Mouse (Mus musculus): ENCODE data around the gene Crb2. TPM values are rescaled to one million over a fixed set of nuclear protein-coding genes. Genes with fewer than 3 reads are reported as not detected.

Crb2 gene
- total and polyA plus RNA-seq, 3 experiments, result 0.48 to 0.81 (median 0.64) TPM

GRCm38 (mm10) chr2:37744773-37745395 is 31.2 kb upstream of the Crb2 start:
- TF ChIP-seq EP300 (IDR thresholded peaks at IDR 0.05; ENCODE audit: insufficient read depth, low read depth, low read length) (no peak), CTCF (IDR thresholded peaks at IDR 0.05) (no peak), POLR2A (IDR thresholded peaks at IDR 0.05; ENCODE audit: insufficient read depth, low read depth, low read length) (no peak)
- Histone ChIP-seq H3K4me1 (ENCODE audit: control insufficient read depth, insufficient read depth, low read length) (peaks cover 10% of the 10 kb centered on the region), H3K4me3 (no peak overlapping the region), H3K27me3 (ENCODE audit: control insufficient read depth, insufficient read depth, low read length) (no peaks in the 10 kb centered on the region), H3K79me2 (replicated peaks; ENCODE audit: control insufficient read depth, insufficient read depth, low read length) (no peaks in the 10 kb centered on the region), H3K9ac (ENCODE audit: low read depth, low read length) (no peak overlapping the region), H3K36me3 (ENCODE audit: control insufficient read depth, insufficient read depth, low read length) (no peaks in the 10 kb centered on the region), H3K27ac (no peak overlapping the region)
- DNase-seq, result no peak
- WGBS, result 92% methylated on average over 10 of the region's 10 CpGs
- intact Hi-C loops (cut with DNase I), result no loop called here

- Histone ChIP-seq H3K27ac (no peak overlapping the region), H3K36me3 (ENCODE audit: control insufficient read depth, insufficient read depth, low read length) (no peaks in the 10 kb centered on the region), H3K9ac (ENCODE audit: low read depth, low read length) (no peak overlapping the region), H3K79me2 (replicated peaks; ENCODE audit: control insufficient read depth, insufficient read depth, low read length) (no peaks in the 10 kb centered on the region), H3K27me3 (ENCODE audit: control insufficient read depth, insufficient read depth, low read length) (no peaks in the 10 kb centered on the region), H3K4me3 (no peak overlapping the region), H3K4me1 (ENCODE audit: control insufficient read depth, insufficient read depth, low read length) (peaks cover 10% of the 10 kb centered on the region)
- no peak for DNase-seq
- 96% methylated on average over 5 of the region's 5 CpGs for WGBS
- TF ChIP-seq CTCF (IDR thresholded peaks at IDR 0.05) (no peak), POLR2A (IDR thresholded peaks at IDR 0.05; ENCODE audit: insufficient read depth, low read depth, low read length) (no peak), EP300 (IDR thresholded peaks at IDR 0.05; ENCODE audit: insufficient read depth, low read depth, low read length) (no peak)
- intact Hi-C loops (cut with DNase I), result no loop called here
Measured at GRCm38 (mm10) chr2:37746293-37747049, 29.6 kb upstream of the Crb2 start.

- H3K27ac ChIP-seq, result peak overlapping the region; percentile 20
- WGBS, result 42% methylated on average over 2 of the region's 2 CpGs
- TF ChIP-seq EP300 (IDR thresholded peaks at IDR 0.05; ENCODE audit: insufficient read depth, low read depth, low read length), result no peak
- no peak for TF ChIP-seq POLR2A (IDR thresholded peaks at IDR 0.05; ENCODE audit: insufficient read depth, low read depth, low read length)
- TF ChIP-seq CTCF (IDR thresholded peaks at IDR 0.05), result no peak
- H3K36me3 ChIP-seq (ENCODE audit: control insufficient read depth, insufficient read depth, low read length), result no peaks in the 10 kb centered on the region
- no peaks in the 10 kb centered on the region for H3K27me3 ChIP-seq (ENCODE audit: control insufficient read depth, insufficient read depth, low read length)
- H3K4me1 ChIP-seq (ENCODE audit: control insufficient read depth, insufficient read depth, low read length), result peaks cover 9% of the 10 kb centered on the region
- no peak overlapping the region for H3K4me3 ChIP-seq
- no peak overlapping the region for H3K9ac ChIP-seq (ENCODE audit: low read depth, low read length)
- no peaks in the 10 kb centered on the region for H3K79me2 ChIP-seq (replicated peaks; ENCODE audit: control insufficient read depth, insufficient read depth, low read length)
- intact Hi-C loops (cut with DNase I), result no loop called here
- DNase-seq, result peak in 1 of 2 experiments; percentile 27
Measured at GRCm38 (mm10) chr2:37747909-37748308, 28.1 kb upstream of the Crb2 start.

GRCm38 (mm10) chr2:37748442-37749066 is 27.5 kb upstream of the Crb2 start:
- WGBS, result 42% methylated on average over 10 of the region's 10 CpGs
- Histone ChIP-seq H3K27me3 (ENCODE audit: control insufficient read depth, insufficient read depth, low read length) (no peaks in the 10 kb centered on the region), H3K4me3 (no peak overlapping the region), H3K27ac (peak overlapping the region; percentile 20), H3K9ac (ENCODE audit: low read depth, low read length) (no peak overlapping the region), H3K36me3 (ENCODE audit: control insufficient read depth, insufficient read depth, low read length) (no peaks in the 10 kb centered on the region), H3K4me1 (ENCODE audit: control insufficient read depth, insufficient read depth, low read length) (peaks cover 9% of the 10 kb centered on the region), H3K79me2 (replicated peaks; ENCODE audit: control insufficient read depth, insufficient read depth, low read length) (no peaks in the 10 kb centered on the region)
- no peak for TF ChIP-seq EP300 (IDR thresholded peaks at IDR 0.05; ENCODE audit: insufficient read depth, low read depth, low read length)
- no peak for TF ChIP-seq CTCF (IDR thresholded peaks at IDR 0.05)
- no peak for TF ChIP-seq POLR2A (IDR thresholded peaks at IDR 0.05; ENCODE audit: insufficient read depth, low read depth, low read length)
- peak; percentile 61 to 63 for DNase-seq
- intact Hi-C loops (cut with DNase I), result no loop called here

GRCm38 (mm10) chr2:37749323-37749722 is 26.7 kb upstream of the Crb2 start:
- H3K27ac ChIP-seq, result no peak overlapping the region
- intact Hi-C loops (cut with DNase I), result no loop called here
- no peak for TF ChIP-seq POLR2A (IDR thresholded peaks at IDR 0.05; ENCODE audit: insufficient read depth, low read depth, low read length)
- no peak for TF ChIP-seq CTCF (IDR thresholded peaks at IDR 0.05)
- TF ChIP-seq EP300 (IDR thresholded peaks at IDR 0.05; ENCODE audit: insufficient read depth, low read depth, low read length), result no peak
- WGBS, result 38% methylated on average over 6 of the region's 6 CpGs
- peaks cover 9% of the 10 kb centered on the region for H3K4me1 ChIP-seq (ENCODE audit: control insufficient read depth, insufficient read depth, low read length)
- H3K4me3 ChIP-seq, result no peak overlapping the region
- H3K36me3 ChIP-seq (ENCODE audit: control insufficient read depth, insufficient read depth, low read length), result no peaks in the 10 kb centered on the region
- H3K27me3 ChIP-seq (ENCODE audit: control insufficient read depth, insufficient read depth, low read length), result no peaks in the 10 kb centered on the region
- DNase-seq, result no peak
- H3K9ac ChIP-seq (ENCODE audit: low read depth, low read length), result no peak overlapping the region
- no peaks in the 10 kb centered on the region for H3K79me2 ChIP-seq (replicated peaks; ENCODE audit: control insufficient read depth, insufficient read depth, low read length)

- no peaks in the 10 kb centered on the region for H3K36me3 ChIP-seq (ENCODE audit: control insufficient read depth, insufficient read depth, low read length)
- no peak overlapping the region for H3K27ac ChIP-seq
- no peak overlapping the region for H3K9ac ChIP-seq (ENCODE audit: low read depth, low read length)
- WGBS, result 100% methylated on average over 1 of the region's 1 CpGs
- H3K27me3 ChIP-seq (ENCODE audit: control insufficient read depth, insufficient read depth, low read length), result no peaks in the 10 kb centered on the region
- H3K4me1 ChIP-seq (ENCODE audit: control insufficient read depth, insufficient read depth, low read length), result peaks cover 9% of the 10 kb centered on the region
- DNase-seq, result no peak
- no peaks in the 10 kb centered on the region for H3K79me2 ChIP-seq (replicated peaks; ENCODE audit: control insufficient read depth, insufficient read depth, low read length)
- TF ChIP-seq CTCF (IDR thresholded peaks at IDR 0.05) (no peak), EP300 (IDR thresholded peaks at IDR 0.05; ENCODE audit: insufficient read depth, low read depth, low read length) (no peak), POLR2A (IDR thresholded peaks at IDR 0.05; ENCODE audit: insufficient read depth, low read depth, low read length) (no peak)
- intact Hi-C loops (cut with DNase I), result no loop called here
- H3K4me3 ChIP-seq, result no peak overlapping the region
Measured at GRCm38 (mm10) chr2:37751114-37751513, 24.9 kb upstream of the Crb2 start.

Measured in heart, adult 2 months (tissue).